Mouse (Mus musculus): Measurements from ENCODE around the gene Slit3.

- TF ChIP-seq CTCF (IDR thresholded peaks at IDR 0.05) (no peak), EP300 (IDR thresholded peaks at IDR 0.05) (no peak)
Measured at GRCm38 (mm10) chr11:35317775-35318432, 196.9 kb downstream of the Slit3 start.

All from lung, postnatal 0 days (tissue).